Mouse (Mus musculus) kidney, adult 11 months (tissue): ENCODE results near the gene Magi3.

Source experiments
- DNase-seq: peaks from one replicate; pipeline ENCODE4 v3.0.0; 2022

Gene Magi3

GRCm38 (mm10) chr3:104020101-104020500, 200.1 kb downstream of the Magi3 start:
- DNase-seq: no peak

- DNase-seq: no peak
Observed at GRCm38 (mm10) chr3:104019453-104019852, 200.7 kb downstream of the Magi3 start.

- no peak for DNase-seq
Observed at GRCm38 (mm10) chr3:104017931-104018330, 202.2 kb downstream of the Magi3 start.

- no peak for DNase-seq
Observed at GRCm38 (mm10) chr3:104011972-104012371, 208.2 kb downstream of the Magi3 start.

GRCm38 (mm10) chr3:104009924-104010662, 210.1 kb downstream of the Magi3 start:
- DNase-seq: no peak

GRCm38 (mm10) chr3:104007479-104007878, 212.7 kb downstream of the Magi3 start:
- peak; percentile 24 for DNase-seq

- DNase-seq: no peak
Observed at GRCm38 (mm10) chr3:104006896-104007466, 213.2 kb downstream of the Magi3 start.

GRCm38 (mm10) chr3:103998724-103999123, 221.4 kb downstream of the Magi3 start:
- no peak for DNase-seq

- no peak for DNase-seq
Observed at GRCm38 (mm10) chr3:103991271-103991670, 228.9 kb downstream of the Magi3 start.

GRCm38 (mm10) chr3:103989352-103989751, 230.8 kb downstream of the Magi3 start:
- DNase-seq: no peak

- no peak for DNase-seq
Observed at GRCm38 (mm10) chr3:103987831-103988432, 232.2 kb downstream of the Magi3 start.

GRCm38 (mm10) chr3:103985194-103985593, 235.0 kb downstream of the Magi3 start:
- DNase-seq: no peak

- DNase-seq: no peak
Observed at GRCm38 (mm10) chr3:103984556-103984955, 235.6 kb downstream of the Magi3 start.

- DNase-seq: no peak
Observed at GRCm38 (mm10) chr3:103971157-103971556, 249.0 kb downstream of the Magi3 start.

GRCm38 (mm10) chr3:103968701-103969100, 251.5 kb downstream of the Magi3 start:
- DNase-seq: no peak

GRCm38 (mm10) chr3:103967861-103968691, 252.1 kb downstream of the Magi3 start, which contains the start of gene Phtf1:
Gene Phtf1, plus strand, starts transcription at chr3:103968110.
- DNase-seq: peak; percentile 84

- DNase-seq: no peak
Observed at GRCm38 (mm10) chr3:103967231-103967630, 252.9 kb downstream of the Magi3 start.
